Comparison of ENCODE assay signal across 8 mouse cellular contexts in genomic region chr14:45364211-45365195, GRCm38 (mm10). TPM values are rescaled to one million over a fixed set of nuclear protein-coding genes. Genes with fewer than 3 reads are reported as not detected.
DNase-seq lines count a peak whose midpoint lies in the region; ATAC-seq and TF ChIP-seq lines count a peak whose summit lies in the region.
"Had no signal": no experiment of that assay in that cellular context is flagged by ENCODE, and none has a peak within 500 bp of the region (broad histone marks: within the 10 kb centered on the region; RNA-seq: fewer than 3 reads in every experiment).

No protein-coding gene starts in this region.

- H3K27me3 ChIP-seq in liver, adult 2 months (ENCODE audit: control insufficient read depth, insufficient read depth, low read length): no peaks in the 10 kb centered on the region
- no peaks in the 10 kb centered on the region for H3K27me3 ChIP-seq in liver, postnatal 0 days (ENCODE audit: insufficient read depth, low read length)
- no peaks in the 10 kb centered on the region for H3K27me3 ChIP-seq in midbrain, embryonic 14.5 days (ENCODE audit: control insufficient read depth, insufficient read depth, low read length)
- H3K27me3 ChIP-seq: megakaryocyte, embryonic 14.5 days had no signal

- peaks cover 8% of the 10 kb centered on the region for H3K36me3 ChIP-seq in liver, adult 2 months (ENCODE audit: control insufficient read depth, insufficient read depth, low read length)
- H3K36me3 ChIP-seq in liver, postnatal 0 days (replicated peaks; ENCODE audit: insufficient read depth, low read length): peaks cover 8% of the 10 kb centered on the region
- peaks cover 8% of the 10 kb centered on the region for H3K36me3 ChIP-seq in midbrain, embryonic 14.5 days (ENCODE audit: control insufficient read depth, insufficient read depth, low read length)

- peak; percentile 96 for DNase-seq in liver, adult 2 months (ENCODE audit: extremely low read depth, low read depth, low spot score)
- no peak for DNase-seq in liver, postnatal 0 days
- peak; percentile 55 for DNase-seq in cerebellum, adult 8-10 months
- peak; percentile 71 for DNase-seq in gastrocnemius, postnatal 14 days
- peak; percentile 20 for DNase-seq in midbrain, embryonic 14.5 days
- DNase-seq in layer of hippocampus, postnatal 25 days (ENCODE audit: extremely low spot score in 1 of 2, low spot score in 1 of 2): no peak

- peaks cover 3% of the 10 kb centered on the region; the same call in 1 of the 2 replicates for H3K4me1 ChIP-seq in liver, adult 2 months (ENCODE audit: control insufficient read depth, insufficient read depth, low read length)
- H3K4me1 ChIP-seq in liver, postnatal 0 days (ENCODE audit: insufficient read depth): no peaks in the 10 kb centered on the region
- no peaks in the 10 kb centered on the region for H3K4me1 ChIP-seq in midbrain, embryonic 14.5 days (ENCODE audit: control insufficient read depth, insufficient read depth, low read length)

- TF ChIP-seq POLR2A in liver, adult 2 months (IDR thresholded peaks at IDR 0.05; ENCODE audit: extremely low read depth, insufficient read depth, low read length): no peak

- no peaks in the 10 kb centered on the region for H3K79me2 ChIP-seq in liver, adult 2 months (ENCODE audit: control insufficient read depth, insufficient read depth, low read length)

- H3K9ac ChIP-seq in liver, adult 2 months (ENCODE audit: low read depth, low read length): 0 out of 2 replicates have a peak overlapping the region, but pooled peaks have one; percentile 18
- H3K9ac ChIP-seq in liver, postnatal 0 days (replicated peaks): no peak overlapping the region
- H3K9ac ChIP-seq in midbrain, embryonic 14.5 days (replicated peaks; ENCODE audit: low read length): no peak overlapping the region

- no peak overlapping the region for H3K4me3 ChIP-seq in liver, adult 2 months (ENCODE audit: insufficient read depth, low read depth, low read length)
- no peak overlapping the region for H3K4me3 ChIP-seq in liver, postnatal 0 days (ENCODE audit: low read depth, low read length)
- no peak overlapping the region for H3K4me3 ChIP-seq in midbrain, embryonic 14.5 days (replicated peaks; ENCODE audit: low read depth, low read length)
- H3K4me3 ChIP-seq: megakaryocyte, embryonic 14.5 days had no signal

- TF ChIP-seq CTCF in liver, adult 2 months (IDR thresholded peaks at IDR 0.05; ENCODE audit: low read depth, low read length): peak; percentile 6; the same call in 1 of the 2 replicates
- TF ChIP-seq CTCF in liver, postnatal 0 days (IDR thresholded peaks at IDR 0.05; ENCODE audit: low read depth): no peak

- H3K27ac ChIP-seq in liver, adult 2 months (replicated peaks; ENCODE audit: insufficient read depth, low read depth, low read length): peak overlapping the region; percentile 57
- no peak overlapping the region for H3K27ac ChIP-seq in liver, postnatal 0 days (ENCODE audit: low read depth)
- H3K27ac ChIP-seq in midbrain, embryonic 14.5 days (replicated peaks; ENCODE audit: low read depth, low read length): 0 out of 2 replicates have a peak overlapping the region, but pooled peaks have one; percentile 8

- ATAC-seq in liver, postnatal 0 days: no peak
- ATAC-seq in midbrain, embryonic 14.5 days (ENCODE audit: low FRiP score, low TSS enrichment): no peak
- no peak for ATAC-seq in monocyte, adult 5-6 weeks (replicated peaks; ENCODE audit: insufficient number of reproducible peaks, low FRiP score, low TSS enrichment, poor library complexity, severe bottlenecking)

- intact Hi-C loops in gastrocnemius, postnatal 14 days (cut with DNase I; ENCODE audit: low total_unique reads): no loop called here

- no peak for TF ChIP-seq EP300 in liver, postnatal 0 days (IDR thresholded peaks at IDR 0.05; ENCODE audit: low read depth)

- H3K9me3 ChIP-seq in liver, postnatal 0 days (ENCODE audit: low read length): no peaks in the 10 kb centered on the region
- no peaks in the 10 kb centered on the region for H3K9me3 ChIP-seq in midbrain, embryonic 14.5 days (ENCODE audit: control insufficient read depth, low read length)

- WGBS in liver, adult 2 months: 36% methylated on average over 16 of the region's 16 CpGs
- WGBS in liver, postnatal 0 days (ENCODE audit: insufficient replicate concordance): 87% methylated on average over 16 of the region's 16 CpGs
- 70% methylated on average over 16 of the region's 16 CpGs for WGBS in midbrain, embryonic 14.5 days

- H3K4me2 ChIP-seq in liver, postnatal 0 days (ENCODE audit: low read depth, low read length): no peak overlapping the region
- no peak overlapping the region for H3K4me2 ChIP-seq in midbrain, embryonic 14.5 days (ENCODE audit: low read length)

RNA-seq across cellular contexts. Expression of gene Styx, which starts 13.6 kb away (rescaled TPM):
- total RNA-seq in liver, adult 2 months (2014; rRNA removed): 5.3 and 6.1 TPM in 2 replicates
- 1.4 and 3.5 TPM in 2 replicates for polyA plus RNA-seq in liver, adult 2 months (2012; rRNA removed)
- polyA plus RNA-seq in liver, postnatal 0 days (2015; fragmentation: Nextera tagmentation; extraction: Ambion mirVana): 18.1 and 21.8 TPM in 2 replicates
- total RNA-seq in gastrocnemius, postnatal 14 days (2021): 10 to 100 TPM; 43.7 to 44.8 TPM
- polyA plus RNA-seq in midbrain, embryonic 14.5 days (2014; fragmentation: Nextera tagmentation; extraction: Ambion mirVana): 61.4 and 66.5 TPM in 2 replicates
- 20.1 to 36.2 TPM (median 31.5 TPM) in 3 replicates for total RNA-seq in monocyte, adult 5-6 weeks (2017)
- 10 to 100 TPM; 15.0 to 16.8 TPM for total RNA-seq in layer of hippocampus, postnatal 25 days (2021)

RNA-seq across cellular contexts. Expression of gene Psmc6, which starts 34.9 kb away (rescaled TPM):
- total RNA-seq in liver, adult 2 months (2014; rRNA removed): 101 and 108 TPM in 2 replicates
- polyA plus RNA-seq in liver, adult 2 months (2012; rRNA removed): 21.5 and 32.8 TPM in 2 replicates
- polyA plus RNA-seq in liver, postnatal 0 days (2015; fragmentation: Nextera tagmentation; extraction: Ambion mirVana): 58.8 and 65.1 TPM in 2 replicates
- 100 to 1,000 TPM in 1 of 2 experiments, 10 to 100 TPM in 1; 98.2 to 104 TPM for total RNA-seq in gastrocnemius, postnatal 14 days (2021)
- 184 and 203 TPM in 2 replicates for polyA plus RNA-seq in midbrain, embryonic 14.5 days (2014; fragmentation: Nextera tagmentation; extraction: Ambion mirVana)
- total RNA-seq in monocyte, adult 5-6 weeks (2017): 158 to 185 TPM (median 171 TPM) in 3 replicates
- 10 to 100 TPM; 94.3 to 95.2 TPM for total RNA-seq in layer of hippocampus, postnatal 25 days (2021)

RNA-seq across cellular contexts. Expression of gene Gnpnat1, which starts 40.2 kb away (rescaled TPM):
- 115 and 121 TPM in 2 replicates for total RNA-seq in liver, adult 2 months (2014; rRNA removed)
- 23.5 and 30.6 TPM in 2 replicates for polyA plus RNA-seq in liver, adult 2 months (2012; rRNA removed)
- 64.4 and 86.3 TPM in 2 replicates for polyA plus RNA-seq in liver, postnatal 0 days (2015; fragmentation: Nextera tagmentation; extraction: Ambion mirVana)
- total RNA-seq in gastrocnemius, postnatal 14 days (2021): 10 to 100 TPM in 1 of 2 experiments, 1 to 10 TPM in 1; 9.5 to 12.3 TPM
- polyA plus RNA-seq in midbrain, embryonic 14.5 days (2014; fragmentation: Nextera tagmentation; extraction: Ambion mirVana): 31.6 and 32.3 TPM in 2 replicates
- 29.9 to 73.9 TPM (median 51.6 TPM) in 3 replicates for total RNA-seq in monocyte, adult 5-6 weeks (2017)
- total RNA-seq in layer of hippocampus, postnatal 25 days (2021): 10 to 100 TPM; 11.8 to 17.1 TPM

RNA-seq across cellular contexts. Expression of gene Ero1l, which starts 45.9 kb away (rescaled TPM):
- total RNA-seq in liver, adult 2 months (2014; rRNA removed): 14.9 and 16.1 TPM in 2 replicates
- polyA plus RNA-seq in liver, adult 2 months (2012; rRNA removed): 4.1 and 4.2 TPM in 2 replicates
- 30.3 and 37.6 TPM in 2 replicates for polyA plus RNA-seq in liver, postnatal 0 days (2015; fragmentation: Nextera tagmentation; extraction: Ambion mirVana)
- 1 to 10 TPM; 6.2 to 7.9 TPM for total RNA-seq in gastrocnemius, postnatal 14 days (2021)
- 29.9 and 30.0 TPM in 2 replicates for polyA plus RNA-seq in midbrain, embryonic 14.5 days (2014; fragmentation: Nextera tagmentation; extraction: Ambion mirVana)
- total RNA-seq in monocyte, adult 5-6 weeks (2017): 23.6 to 39.2 TPM (median 28.2 TPM) in 3 replicates
- total RNA-seq in layer of hippocampus, postnatal 25 days (2021): 10 to 100 TPM; 30.4 to 34.5 TPM

Comparison
In these comparisons a context has a peak if more than half of its experiments do, and no peak if none do; other contexts are left out.
1. DNase-seq: peak in liver, adult 2 months (single experiment), cerebellum, adult 8-10 months (single experiment), gastrocnemius, postnatal 14 days (single experiment) and midbrain, embryonic 14.5 days (single experiment); none in liver, postnatal 0 days (single experiment) and layer of hippocampus, postnatal 25 days (0 of 2).